Mouse (Mus musculus) neural tube, embryonic 10.5 days (tissue): ENCODE data around the gene Arglu1.

Source experiments
- DNase-seq: peaks from one replicate; pipeline ENCODE4 v3.0.0-alpha.2; 2017; ENCODE audit warnings: low spot score; ENCODE audit errors: extremely low spot score

Gene Arglu1

GRCm38 (mm10) chr8:8690146-8691092 is at the start of gene Arglu1:
Arglu1 (minus strand) TSS chr8:8690521.
- peak; percentile 97 for DNase-seq

DNA sequence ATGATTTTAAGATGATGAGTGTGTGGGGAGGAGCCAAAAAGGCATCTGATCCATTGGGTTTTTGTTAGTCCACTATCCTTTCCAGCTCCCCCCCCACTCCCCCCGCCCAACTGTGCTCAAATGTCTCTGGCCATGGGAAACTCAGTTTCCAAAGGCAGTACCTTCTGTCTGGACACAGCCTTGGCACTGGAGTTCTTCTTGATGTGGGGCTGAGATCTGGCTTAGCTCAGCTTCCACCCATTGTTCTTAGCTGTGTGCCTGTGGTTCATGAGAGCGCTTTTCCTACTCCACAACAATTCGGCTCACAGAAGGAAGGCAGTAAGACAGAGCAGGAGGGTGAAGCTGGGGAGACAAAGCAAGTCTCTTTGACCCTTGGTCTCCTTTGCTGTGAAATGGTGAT is 47.0 kb upstream of the Arglu1 start:
- DNase-seq = no peak

DNA sequence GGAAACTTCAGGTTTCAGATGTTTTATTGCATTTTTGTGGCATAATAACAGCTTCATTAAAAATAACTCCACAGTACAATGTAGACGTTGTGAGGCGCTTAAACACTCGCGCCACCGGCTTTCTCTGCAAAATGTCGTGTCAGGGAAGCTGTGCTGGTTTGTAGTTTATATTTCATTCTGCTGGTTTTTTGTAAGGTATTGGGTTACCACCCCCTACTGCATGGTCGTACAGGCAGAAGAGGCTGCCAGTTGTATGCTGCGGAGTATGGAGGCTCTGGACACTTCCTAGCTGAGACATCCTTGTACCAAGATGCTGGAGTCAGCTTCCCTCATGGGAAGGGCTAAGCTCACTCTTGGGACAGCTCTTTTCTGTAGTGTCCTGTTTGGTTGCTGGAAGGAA is 46.5 kb upstream of the Arglu1 start:
- no peak for DNase-seq

GRCm38 (mm10) chr8:8733804-8734203 is 43.5 kb upstream of the Arglu1 start:
- DNase-seq = peak; percentile 14

GRCm38 (mm10) chr8:8728643-8729042 is 38.3 kb upstream of the Arglu1 start:
- DNase-seq = no peak

- DNase-seq = no peak
Measured at GRCm38 (mm10) chr8:8726547-8726946, 36.2 kb upstream of the Arglu1 start.

DNA sequence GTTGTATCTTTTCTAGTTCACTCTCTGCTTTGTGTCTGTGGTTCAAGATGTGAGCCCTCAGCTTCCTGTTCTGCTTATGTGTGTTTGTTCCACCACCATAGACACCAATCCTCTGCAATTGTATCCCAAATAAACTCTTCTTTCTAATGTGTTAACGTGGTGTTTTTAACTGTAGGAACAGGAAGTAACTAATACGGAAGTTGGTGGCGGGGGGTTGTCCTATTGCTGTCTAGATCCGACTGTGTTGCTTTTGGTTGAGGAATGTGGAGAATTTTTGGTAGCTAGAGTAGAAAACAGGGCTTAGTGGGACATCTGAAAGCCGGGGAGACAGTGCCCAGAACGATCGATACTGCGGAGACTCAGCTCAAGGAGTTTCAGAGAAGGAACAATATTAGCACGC is 14.5 kb upstream of the Arglu1 start:
- no peak for DNase-seq

DNA sequence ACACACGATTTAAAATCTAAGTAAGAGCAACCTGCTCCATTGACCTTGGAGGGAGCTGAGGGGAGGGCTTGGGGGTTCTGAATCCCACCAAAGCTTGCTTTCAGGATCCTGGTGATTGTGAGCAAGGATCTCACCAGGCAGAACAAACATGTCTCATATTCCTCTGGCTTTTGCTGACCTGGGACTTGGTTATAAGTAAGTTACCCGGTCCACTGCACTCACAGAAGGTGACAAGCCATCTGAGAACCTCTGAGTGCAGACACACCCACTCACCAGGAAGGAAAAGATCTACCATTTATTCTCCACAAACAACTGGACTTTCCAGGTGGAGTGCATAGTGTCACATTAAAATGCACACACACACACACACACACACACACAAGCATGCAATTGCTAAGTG is 13.3 kb upstream of the Arglu1 start:
- no peak for DNase-seq

DNA sequence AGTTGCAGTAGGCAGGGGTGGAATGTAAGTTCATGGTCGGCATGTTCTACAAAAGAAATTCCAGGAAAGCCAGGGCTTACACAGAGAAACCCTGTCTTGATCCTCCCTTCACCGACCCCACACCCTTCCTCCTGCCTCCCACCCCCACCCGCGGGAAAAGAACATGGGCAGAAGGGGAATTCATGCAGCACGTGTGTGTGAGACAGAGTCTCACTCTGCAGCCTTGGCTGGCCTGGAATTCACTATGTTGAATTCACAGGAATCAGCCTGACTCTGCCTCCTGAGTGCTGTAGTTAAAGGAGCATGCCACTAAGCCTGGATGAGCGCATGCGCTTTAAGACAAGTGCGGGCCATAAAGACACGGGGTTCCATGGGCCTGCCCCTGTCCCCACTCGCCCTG is 10.5 kb upstream of the Arglu1 start:
- no peak for DNase-seq

GRCm38 (mm10) chr8:8700229-8700628 is 9.9 kb upstream of the Arglu1 start:
- DNase-seq = no peak

GRCm38 (mm10) chr8:8689454-8690145 is 721 bp downstream of the Arglu1 start:
- peak; percentile 73 for DNase-seq

- no peak for DNase-seq
Measured at GRCm38 (mm10) chr8:8688823-8689453, 1.4 kb downstream of the Arglu1 start.

DNA sequence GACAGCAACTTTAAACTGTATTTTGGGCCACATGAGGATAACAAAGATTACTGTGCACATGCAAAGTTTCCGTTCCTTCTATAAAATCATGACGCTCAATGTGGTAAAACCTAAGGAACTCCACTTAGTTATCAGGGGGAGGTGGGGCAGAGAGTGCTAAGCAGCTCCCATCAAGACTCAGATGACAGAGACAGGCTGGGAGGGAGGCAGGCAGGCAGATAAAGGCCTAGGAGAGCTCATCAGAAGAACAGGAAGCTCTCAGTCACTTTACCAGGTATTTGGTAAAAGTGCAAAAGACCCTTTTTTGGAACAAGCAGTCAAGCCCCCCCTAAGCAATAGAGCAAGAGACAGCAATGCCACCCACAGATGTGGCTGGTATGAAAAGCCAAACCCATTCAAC is 4.8 kb downstream of the Arglu1 start:
- DNase-seq = no peak

DNA sequence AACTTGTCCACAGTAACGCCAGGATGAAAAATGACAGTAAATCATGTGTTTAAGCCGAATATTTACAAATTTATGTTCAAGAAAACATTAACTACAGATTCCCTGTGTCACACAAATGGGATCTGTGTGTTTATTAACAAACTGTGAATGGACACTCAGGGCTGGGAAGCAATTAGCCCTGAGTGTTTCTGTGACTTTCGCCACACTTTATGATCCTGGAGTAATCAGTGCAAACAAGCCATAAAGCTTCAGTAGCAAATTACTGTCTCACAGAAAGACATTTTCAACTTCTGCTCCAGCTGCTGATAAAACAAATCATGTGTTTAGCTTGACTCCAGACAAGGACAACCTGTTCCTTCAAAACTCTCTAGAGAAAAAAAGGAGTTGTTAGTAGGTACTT is 7.6 kb downstream of the Arglu1 start:
- no peak for DNase-seq

GRCm38 (mm10) chr8:8678236-8678635 is 12.1 kb downstream of the Arglu1 start:
- no peak for DNase-seq

DNA sequence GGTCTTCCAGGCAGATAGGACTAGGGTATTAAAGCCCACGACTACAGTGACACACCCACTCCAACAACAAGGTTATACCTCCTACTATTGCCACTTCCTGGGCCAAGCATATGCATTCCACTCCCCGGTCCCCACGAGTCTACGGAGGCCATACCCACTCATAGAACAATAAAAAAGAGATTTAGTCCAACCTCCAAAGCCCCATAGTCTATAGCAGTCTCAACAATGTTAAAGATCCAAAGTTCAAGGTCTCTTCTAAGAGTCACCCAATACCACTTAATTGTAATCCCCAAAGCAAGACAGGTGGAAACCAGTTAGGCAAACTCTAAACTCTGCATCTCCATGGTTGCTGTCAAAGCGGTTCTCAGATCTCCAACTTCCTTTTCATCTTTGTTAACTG is 15.5 kb downstream of the Arglu1 start:
- DNase-seq = no peak

DNA sequence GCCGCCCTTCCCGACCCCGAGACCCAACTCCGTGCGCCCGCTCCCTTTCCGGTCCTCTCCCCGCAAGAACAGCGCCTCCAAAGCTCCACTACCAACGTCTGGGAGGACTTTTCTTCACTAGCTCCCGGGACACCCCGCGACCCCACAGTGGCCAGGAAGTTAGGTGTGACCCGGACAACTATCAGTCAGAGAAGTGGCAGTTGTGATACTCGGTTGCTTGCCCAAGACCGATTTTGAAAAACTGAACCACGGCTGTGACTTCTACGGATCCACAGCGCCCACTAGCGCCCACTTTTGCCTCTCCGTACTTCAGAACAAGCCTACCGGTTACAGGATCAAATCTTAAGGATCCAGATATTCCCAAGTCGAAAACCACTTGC is 28.6 kb downstream of the Arglu1 start:
- DNase-seq = peak; percentile 94

- DNase-seq = peak; percentile 98
Measured at GRCm38 (mm10) chr8:8661103-8661758, 29.1 kb downstream of the Arglu1 start, which contains the start of gene Efnb2. Efnb2 (minus strand) TSS chr8:8661242.

- peak; percentile 65 for DNase-seq
Measured at GRCm38 (mm10) chr8:8660307-8661098, 29.8 kb downstream of the Arglu1 start.

- peak; percentile 76 for DNase-seq
Measured at GRCm38 (mm10) chr8:8659503-8660306, 30.6 kb downstream of the Arglu1 start.
